Mouse (Mus musculus): ENCODE data around the gene Trim15.

DNA sequence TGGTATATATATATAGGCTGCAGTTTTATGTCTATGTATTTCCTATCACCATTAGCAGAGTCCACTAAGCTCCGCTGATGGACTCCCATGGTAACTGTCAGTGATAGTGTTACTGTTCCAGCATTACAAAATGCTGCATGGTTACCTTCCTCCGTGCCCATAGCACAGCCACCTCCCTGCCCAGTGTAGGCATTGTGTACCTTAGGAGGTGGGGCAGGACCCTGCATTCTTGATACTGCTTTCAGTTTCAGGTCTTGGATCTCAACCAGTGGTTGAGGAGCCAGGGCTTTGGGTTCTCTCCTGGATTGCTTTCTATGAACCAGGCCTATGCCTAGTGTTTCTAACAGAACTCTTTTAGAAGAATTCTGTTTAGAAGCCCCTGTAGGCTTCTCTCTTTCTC lies 17.0 kb downstream of the Trim15 start:
- TF ChIP-seq CTCF (IDR thresholded peaks at IDR 0.05; ENCODE audit: control insufficient read depth, insufficient read depth, low read length) (no peak), POLR2A (IDR thresholded peaks at IDR 0.05; ENCODE audit: borderline replicate concordance, control insufficient read depth, low read depth, low read length) (no peak)

Data from bone marrow, adult 2 months (tissue).